ENCODE assay signal across 11 mouse cellular contexts in the genomic region with DNA sequence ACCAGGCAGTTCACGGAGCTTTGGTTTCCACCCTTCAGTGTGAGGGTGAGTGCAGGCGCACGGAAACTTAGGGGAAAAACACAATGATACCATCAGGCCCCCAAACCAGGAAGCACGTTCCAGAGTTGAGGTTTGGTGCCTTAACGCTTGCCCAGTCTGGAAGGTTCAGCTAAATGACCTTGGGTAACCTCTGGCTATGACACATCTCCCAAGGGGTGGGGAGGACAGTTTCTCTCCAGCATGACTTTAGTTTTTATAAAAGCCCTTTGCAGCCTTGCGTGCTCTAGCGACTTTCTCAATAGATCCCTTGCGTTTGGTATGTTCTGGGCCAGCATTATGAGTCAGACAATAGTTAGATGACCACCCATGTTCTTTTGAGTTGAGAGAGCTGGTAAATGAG. TPM values are rescaled to one million over a fixed set of nuclear protein-coding genes. Genes with fewer than 3 reads are reported as not detected.
DNase-seq lines count a peak whose midpoint lies in the region; ATAC-seq and TF ChIP-seq lines count a peak whose summit lies in the region.
"Had no signal": no experiment of that assay in that cellular context is flagged by ENCODE, and none has a peak within 500 bp of the region (broad histone marks: within the 10 kb centered on the region; RNA-seq: fewer than 3 reads in every experiment).

No protein-coding gene starts in this region.

- intact Hi-C loops in heart, postnatal 14 days (cut with DNase I), result no loop called here
- intact Hi-C loops in left cerebral cortex, adult 2 months (cut with DNase I), result loop anchor here (5.0 kb wide), 1 partner anchor 49 kb away; no protein-coding TSS in a partner anchor

- no peak overlapping the region for H3K4me3 ChIP-seq in left cerebral cortex, adult 2 months
- H3K4me3 ChIP-seq: erythroblast, embryonic 14.5 days; liver, embryonic 15.5 days; neural tube, embryonic 12.5 days had no signal

- no peak overlapping the region for H3K27ac ChIP-seq in left cerebral cortex, adult 2 months
- H3K27ac ChIP-seq: liver, embryonic 15.5 days; neural tube, embryonic 12.5 days had no signal

- no peak for ATAC-seq in CD4-positive, CD25-positive, alpha-beta regulatory T cell, adult 4 months

- DNase-seq in CD4-positive, CD25-positive, alpha-beta regulatory T cell, adult 2 months (ENCODE audit: low read depth, low spot score), result peak; percentile 4
- peak; percentile 21 for DNase-seq in urinary bladder, postnatal 25 days (ENCODE audit: low spot score)
- no peak for DNase-seq in urinary bladder, adult 2 months (ENCODE audit: low spot score)
- DNase-seq in heart, postnatal 14 days, result peak; percentile 34 to 55
- DNase-seq in urinary bladder, postnatal 36 days (ENCODE audit: low spot score in 2 of 2), result peak; percentile 45 to 47
- DNase-seq in testis, postnatal 10 days (ENCODE audit: low spot score), result no peak
- no peak for DNase-seq in left cerebral cortex, adult 2 months (ENCODE audit: extremely low spot score in 1 of 2, low spot score in 2 of 2)

- TF ChIP-seq CTCF in left cerebral cortex, adult 2 months (IDR thresholded peaks at IDR 0.05), result no peak

RNA-seq across cellular contexts. Expression of gene Arhgef3, which starts 8.8 kb away (rescaled TPM):
- 100 to 1,000 TPM; 149 to 256 TPM for polyA plus RNA-seq in CD4-positive, CD25-positive, alpha-beta regulatory T cell, adult 4 months (2017; shearing (Covaris generic))
- polyA plus RNA-seq in urinary bladder, adult 2 months (2012; rRNA removed), result 30.4 and 36.6 TPM in 2 replicates
- total RNA-seq in heart, postnatal 14 days (2021), result 10 to 100 TPM; 30.6 to 32.1 TPM
- total RNA-seq in left cerebral cortex, adult 2 months (2021), result 10 to 100 TPM; 62.0 to 75.0 TPM

Comparison
In these comparisons a context has a peak if more than half of its experiments do, and no peak if none do; other contexts are left out.
1. DNase-seq: peak in CD4-positive, CD25-positive, alpha-beta regulatory T cell, adult 2 months (single experiment), urinary bladder, postnatal 25 days (single experiment), heart, postnatal 14 days (2 of 2) and urinary bladder, postnatal 36 days (2 of 2); none in urinary bladder, adult 2 months (single experiment), testis, postnatal 10 days (single experiment) and left cerebral cortex, adult 2 months (0 of 2).